Comparison of ENCODE assay signal across 24 mouse cellular contexts in the genomic region with DNA sequence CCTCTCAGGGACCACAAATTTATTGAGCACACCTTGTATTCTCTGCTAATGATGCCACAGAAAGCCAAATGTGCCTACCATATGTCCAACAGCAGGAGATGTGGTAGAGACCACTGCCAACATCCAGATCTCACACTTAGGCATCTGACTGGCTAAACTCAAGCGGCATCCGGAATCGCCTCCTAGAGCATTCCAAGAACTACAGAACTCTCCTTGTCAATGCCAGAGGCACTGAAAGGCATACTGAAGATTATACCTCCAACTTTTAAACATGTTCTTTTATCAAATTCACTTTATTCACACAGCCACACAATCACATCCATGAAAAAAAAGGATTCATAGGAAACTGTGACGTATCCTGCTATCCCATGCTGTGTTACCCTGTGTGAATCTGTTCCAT. TPM values are rescaled to one million over a fixed set of nuclear protein-coding genes. Genes with fewer than 3 reads are reported as not detected.
DNase-seq lines count a peak whose midpoint lies in the region; ATAC-seq and TF ChIP-seq lines count a peak whose summit lies in the region.
"Had no signal": no experiment of that assay in that cellular context is flagged by ENCODE, and none has a peak within 500 bp of the region (broad histone marks: within the 10 kb centered on the region; RNA-seq: fewer than 3 reads in every experiment).

No protein-coding gene starts in this region.

- no peaks in the 10 kb centered on the region for H3K36me3 ChIP-seq in forebrain, postnatal 0 days (ENCODE audit: insufficient read depth)
- no peaks in the 10 kb centered on the region for H3K36me3 ChIP-seq in forebrain, embryonic 11.5 days (ENCODE audit: control insufficient read depth, insufficient read depth, low read length)
- no peaks in the 10 kb centered on the region for H3K36me3 ChIP-seq in hindbrain, embryonic 14.5 days (replicated peaks; ENCODE audit: control insufficient read depth, insufficient read depth)
- H3K36me3 ChIP-seq: embryonic facial prominence, embryonic 10.5 days; embryonic facial prominence, embryonic 13.5 days; heart, embryonic 10.5 days; hindbrain, embryonic 12.5 days; intestine, embryonic 15.5 days; kidney, embryonic 15.5 days had no signal

- H3K4me3 ChIP-seq in forebrain, postnatal 0 days (ENCODE audit: low read depth, low read length) = no peak overlapping the region
- no peak overlapping the region for H3K4me3 ChIP-seq in forebrain, embryonic 11.5 days (ENCODE audit: low read depth, low read length)
- H3K4me3 ChIP-seq in hindbrain, embryonic 14.5 days (replicated peaks; ENCODE audit: low read length) = no peak overlapping the region
- H3K4me3 ChIP-seq: embryonic facial prominence, embryonic 10.5 days; embryonic facial prominence, embryonic 13.5 days; erythroblast, embryonic 14.5 days; heart, adult 2 months; heart, embryonic 10.5 days; hindbrain, embryonic 12.5 days; intestine, embryonic 15.5 days; kidney, embryonic 15.5 days had no signal

- H3K9me3 ChIP-seq in forebrain, postnatal 0 days (ENCODE audit: low read length) = no peaks in the 10 kb centered on the region
- H3K9me3 ChIP-seq in forebrain, embryonic 11.5 days (ENCODE audit: control insufficient read depth, low read length) = no peaks in the 10 kb centered on the region
- H3K9me3 ChIP-seq in hindbrain, embryonic 14.5 days (ENCODE audit: control insufficient read depth, low read length) = no peaks in the 10 kb centered on the region
- H3K9me3 ChIP-seq: embryonic facial prominence, embryonic 10.5 days; embryonic facial prominence, embryonic 13.5 days; heart, embryonic 10.5 days; hindbrain, embryonic 12.5 days; intestine, embryonic 15.5 days; kidney, embryonic 15.5 days had no signal

- TF ChIP-seq CTCF in forebrain, postnatal 0 days (IDR thresholded peaks at IDR 0.05; ENCODE audit: low read depth) = no peak

- no peak for ATAC-seq in cerebellum, adult (ENCODE audit: insufficient number of reproducible peaks, low FRiP score, low TSS enrichment)
- peak; percentile 76 for ATAC-seq in forebrain, postnatal 0 days
- ATAC-seq in forebrain, embryonic 11.5 days (replicated peaks; ENCODE audit: low FRiP score) = no peak
- no peak for ATAC-seq in hindbrain, embryonic 14.5 days (ENCODE audit: low FRiP score)
- ATAC-seq: activated CD4-positive, CD25-positive, alpha-beta regulatory T cell, adult 4 months; hindbrain, embryonic 16.5 days; intestine, embryonic 15.5 days had no signal

- peak; percentile 1 for DNase-seq in cerebellum, adult 11 months
- DNase-seq in cerebellum, adult 9-11 months = peak; percentile 5
- no peak for DNase-seq in cerebellum, adult 11-12 months
- no peak for DNase-seq in forebrain, postnatal 0 days
- DNase-seq in forebrain, embryonic 11.5 days (ENCODE audit: low spot score) = no peak
- peak; percentile 37 to 58 for DNase-seq in cerebellum, postnatal 14 days
- DNase-seq in hindbrain, embryonic 14.5 days (ENCODE audit: low spot score) = no peak
- DNase-seq: adrenal gland, adult 8-10 months; adrenal gland, postnatal 25 days; embryo, embryonic 11 days; gastrocnemius, postnatal 25 days; heart, adult 2 months; kidney, adult 11 months; kidney, adult 8-10 months had no signal

- H3K4me1 ChIP-seq in forebrain, postnatal 0 days (ENCODE audit: insufficient read depth) = no peaks in the 10 kb centered on the region
- no peaks in the 10 kb centered on the region for H3K4me1 ChIP-seq in forebrain, embryonic 11.5 days (replicated peaks; ENCODE audit: control insufficient read depth, insufficient read depth, low read length)
- H3K4me1 ChIP-seq in hindbrain, embryonic 14.5 days (replicated peaks; ENCODE audit: control insufficient read depth, insufficient read depth, low read length) = no peaks in the 10 kb centered on the region
- H3K4me1 ChIP-seq: embryonic facial prominence, embryonic 10.5 days; embryonic facial prominence, embryonic 13.5 days; heart, embryonic 10.5 days; hindbrain, embryonic 12.5 days; intestine, embryonic 15.5 days; kidney, embryonic 15.5 days had no signal

- no peak overlapping the region for H3K27ac ChIP-seq in forebrain, postnatal 0 days (ENCODE audit: low read depth, low read length)
- no peak overlapping the region for H3K27ac ChIP-seq in forebrain, embryonic 11.5 days (ENCODE audit: low read depth, low read length)
- no peak overlapping the region for H3K27ac ChIP-seq in hindbrain, embryonic 14.5 days
- H3K27ac ChIP-seq: embryonic facial prominence, embryonic 10.5 days; embryonic facial prominence, embryonic 13.5 days; heart, adult 2 months; heart, embryonic 10.5 days; hindbrain, embryonic 12.5 days; intestine, embryonic 15.5 days; kidney, embryonic 15.5 days had no signal

- H3K9ac ChIP-seq in forebrain, postnatal 0 days = no peak overlapping the region
- no peak overlapping the region for H3K9ac ChIP-seq in forebrain, embryonic 11.5 days (ENCODE audit: low read length)
- H3K9ac ChIP-seq in hindbrain, embryonic 14.5 days = no peak overlapping the region
- H3K9ac ChIP-seq: embryonic facial prominence, embryonic 13.5 days; hindbrain, embryonic 12.5 days; intestine, embryonic 15.5 days; kidney, embryonic 15.5 days had no signal

- 54% methylated on average over 4 of the region's 4 CpGs for WGBS in forebrain, postnatal 0 days
- 90% methylated on average over 4 of the region's 4 CpGs for WGBS in forebrain, embryonic 11.5 days
- 93% methylated on average over 4 of the region's 4 CpGs for WGBS in hindbrain, embryonic 14.5 days

- no peaks in the 10 kb centered on the region for H3K27me3 ChIP-seq in forebrain, postnatal 0 days (ENCODE audit: insufficient read depth, low read length)
- H3K27me3 ChIP-seq in forebrain, embryonic 11.5 days (ENCODE audit: control insufficient read depth, insufficient read depth, low read length) = no peaks in the 10 kb centered on the region
- no peaks in the 10 kb centered on the region for H3K27me3 ChIP-seq in hindbrain, embryonic 14.5 days (ENCODE audit: control insufficient read depth, insufficient read depth, low read length)
- H3K27me3 ChIP-seq: embryonic facial prominence, embryonic 13.5 days; hindbrain, embryonic 12.5 days; intestine, embryonic 15.5 days; kidney, embryonic 15.5 days had no signal

- H3K4me2 ChIP-seq in forebrain, postnatal 0 days (ENCODE audit: low read depth) = no peak overlapping the region
- H3K4me2 ChIP-seq in forebrain, embryonic 11.5 days (ENCODE audit: low read depth, low read length, severe bottlenecking) = no peak overlapping the region
- H3K4me2 ChIP-seq in hindbrain, embryonic 14.5 days (replicated peaks) = no peak overlapping the region
- H3K4me2 ChIP-seq: embryonic facial prominence, embryonic 13.5 days; hindbrain, embryonic 12.5 days; intestine, embryonic 15.5 days; kidney, embryonic 15.5 days had no signal

RNA-seq across cellular contexts. Expression of a gene that starts 40.6 kb away (rescaled TPM):
- 1.3 and 1.8 TPM in 2 replicates for total RNA-seq in forebrain, postnatal 0 days (2014; rRNA removed)
- polyA plus RNA-seq in forebrain, postnatal 0 days (2015; fragmentation: Nextera tagmentation; extraction: Ambion mirVana) = 0.84 and 1.2 TPM in 2 replicates
- 0.13 TPM in 1 of 2 replicates, not detected in the other for polyA plus RNA-seq in forebrain, embryonic 11.5 days (2014; fragmentation: Nextera tagmentation; extraction: Ambion mirVana)
- polyA plus RNA-seq in hindbrain, embryonic 14.5 days (2014; fragmentation: Nextera tagmentation; extraction: Ambion mirVana) = 0.27 and 0.80 TPM in 2 replicates

Comparison
In these comparisons a context has a peak if more than half of its experiments do, and no peak if none do; other contexts are left out.
1. DNase-seq: peak in cerebellum, adult 11 months (single experiment), cerebellum, adult 9-11 months (single experiment) and cerebellum, postnatal 14 days (2 of 2); none in cerebellum, adult 11-12 months (single experiment), forebrain, postnatal 0 days (single experiment), forebrain, embryonic 11.5 days (single experiment) and hindbrain, embryonic 14.5 days (single experiment).